Mouse (Mus musculus) cortical plate, adult 2 months (tissue): ENCODE measurements at regions not wholly inside any gene's neighbourhood (a gene's known extent, or its start where the extent isn't known, plus 50 kb on each side); places are given as distances from the start of the nearest gene placed in this dataset.

Source experiments
- CTCF ChIP-seq: fragments of 200-500 bp; IDR thresholded peaks from 2 replicates; pipeline ENCODE4 v1.5.1; 2011; ENCODE audit warnings: mild to moderate bottlenecking, control low read depth, low read length; ENCODE audit not compliant: insufficient read depth; ENCODE audit errors: extremely low read depth
- POLR2A ChIP-seq: fragments of 200-500 bp; IDR thresholded peaks from 2 replicates; pipeline ENCODE4 v1.6.1; 2011; ENCODE audit warnings: mild to moderate bottlenecking, low read length, control low read depth; ENCODE audit not compliant: insufficient read depth; ENCODE audit errors: extremely low read depth

- TF ChIP-seq POLR2A, result no peak
- no peak for TF ChIP-seq CTCF
These were observed 109.7 kb upstream of the Dlg1 start for GRCm38 (mm10) chr16:31553361-31554146.
